Mouse (Mus musculus): Measurements from ENCODE around the gene Prkcz. TPM values are rescaled to one million over a fixed set of nuclear protein-coding genes. Genes with fewer than 3 reads are reported as not detected.

The Prkcz gene
- total RNA-seq, 2 experiments from 2014 or later = 0.87 to 1.2 TPM

DNA sequence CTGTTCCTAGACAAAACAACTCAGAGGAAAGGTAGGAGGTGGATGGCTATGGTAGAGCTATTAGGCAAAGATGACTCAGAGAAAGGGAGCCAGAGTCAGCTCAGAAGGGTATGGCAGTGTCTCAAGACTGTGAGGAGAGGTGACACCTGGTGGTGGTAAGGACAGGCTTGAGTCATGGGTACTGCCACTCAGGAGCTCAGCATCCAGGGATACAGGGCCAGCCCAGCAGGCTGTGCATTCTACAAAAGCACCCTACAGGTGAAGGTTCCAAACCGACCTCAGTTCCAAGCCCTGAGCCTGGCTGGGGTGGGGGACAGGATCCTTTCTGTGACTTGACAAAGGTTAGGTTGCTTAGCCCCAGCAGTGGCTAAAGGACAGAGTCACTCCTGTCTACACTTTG lies 72.6 kb downstream of the Prkcz start:
- intact Hi-C loops (cut with DNase I) = no loop called here
- DNase-seq = no peak

DNA sequence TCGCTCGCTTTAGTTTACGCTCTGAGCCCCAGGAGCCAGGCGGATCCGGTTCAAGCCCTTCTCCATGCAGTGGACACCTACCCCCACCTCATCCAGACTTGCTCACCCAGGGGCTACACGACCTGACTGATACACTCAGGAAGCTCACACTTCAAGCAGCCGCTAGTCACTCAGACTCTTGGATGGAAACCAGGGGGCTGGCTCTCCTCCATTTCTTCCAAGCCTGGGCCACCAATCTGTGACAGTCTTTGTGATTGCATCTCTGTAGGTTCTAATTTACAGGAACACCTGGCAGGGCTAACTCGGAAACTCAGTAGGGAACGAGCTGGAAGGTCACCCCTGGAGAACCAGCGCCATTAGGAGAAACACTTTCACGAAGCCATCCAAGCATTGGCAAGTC lies 73.4 kb downstream of the Prkcz start:
- no peak for DNase-seq
- intact Hi-C loops (cut with DNase I) = no loop called here

DNA sequence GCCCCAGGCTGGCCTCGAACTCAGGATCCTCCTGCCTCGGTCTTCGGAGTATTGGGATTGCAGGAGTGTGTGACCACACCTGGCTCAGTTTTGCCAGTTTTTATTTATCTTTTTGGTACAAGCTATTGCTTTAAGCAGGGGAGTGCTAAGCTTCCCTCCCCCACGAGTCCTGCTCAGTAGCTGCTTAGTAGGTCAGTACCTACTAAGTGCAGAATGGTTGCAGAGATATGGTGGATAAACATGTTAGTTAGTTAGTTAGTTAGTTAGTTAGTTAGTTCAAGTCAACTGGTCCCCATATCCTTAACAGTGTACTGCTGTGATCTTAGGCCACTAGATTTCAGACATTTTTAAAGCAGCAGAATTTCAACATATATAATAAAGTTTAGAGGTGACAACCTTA lies 75.1 kb downstream of the Prkcz start:
- no peak for DNase-seq
- intact Hi-C loops (cut with DNase I) = no loop called here

DNA sequence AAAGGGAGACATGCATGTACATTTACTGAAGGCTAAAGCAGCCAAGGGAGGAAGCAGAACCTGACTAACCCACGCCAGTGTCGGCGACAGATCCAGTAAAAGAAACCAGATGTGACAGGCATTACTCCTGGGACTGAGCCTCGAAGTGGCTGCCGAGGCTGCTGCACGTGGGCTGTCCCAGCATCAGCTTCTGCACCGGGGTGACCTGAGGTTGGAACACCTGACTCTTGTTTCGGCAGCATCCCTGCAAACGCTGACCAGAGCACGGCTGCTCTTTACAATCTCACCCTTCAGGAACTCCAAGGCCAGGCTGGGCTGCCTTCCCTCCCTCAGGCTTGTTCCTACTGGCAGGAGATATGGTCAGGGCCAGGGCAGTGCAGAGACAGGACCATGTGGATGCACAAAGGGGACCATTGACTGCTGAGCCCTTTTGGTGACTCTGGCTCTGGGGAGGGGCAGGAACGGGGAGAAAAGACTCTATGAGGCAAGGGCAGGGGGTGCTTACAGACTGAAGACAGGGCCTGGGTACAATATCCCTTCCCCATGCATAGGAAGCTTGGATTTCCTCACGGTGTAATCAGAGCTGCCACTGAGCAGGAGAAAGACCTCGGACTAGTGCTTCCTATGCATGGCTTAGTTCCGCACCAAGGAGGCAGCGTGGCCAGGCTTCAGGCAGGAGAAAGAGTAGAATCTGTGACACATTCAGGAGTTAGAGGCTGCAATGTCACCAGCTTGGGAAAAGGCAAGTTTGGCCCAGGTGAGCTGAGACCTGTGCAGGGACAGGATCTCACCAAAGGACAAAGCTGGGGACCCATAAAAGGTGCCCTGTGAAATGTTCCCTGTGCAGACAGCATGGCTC lies 76.4 kb downstream of the Prkcz start:
- DNase-seq = no peak
- intact Hi-C loops (cut with DNase I) = no loop called here

DNA sequence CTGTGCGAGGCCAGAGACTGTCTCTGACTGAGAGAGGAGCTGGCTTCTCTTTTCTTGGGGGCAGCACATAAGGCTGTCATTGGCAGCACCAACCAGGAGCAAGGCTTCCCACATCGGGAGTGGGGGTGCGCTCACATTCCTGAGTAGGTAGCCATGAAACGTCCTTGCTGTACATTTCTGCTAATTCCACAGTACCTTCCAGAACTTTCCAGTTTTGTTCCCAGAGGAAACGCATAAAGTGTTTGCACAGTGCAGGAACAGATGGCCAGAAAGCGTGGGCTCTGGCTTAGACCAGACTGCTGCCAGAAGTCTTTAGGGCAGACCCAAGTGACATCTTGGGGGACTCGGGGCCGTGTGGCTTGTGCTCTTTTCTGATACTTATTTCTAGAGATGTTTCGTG lies 77.6 kb downstream of the Prkcz start:
- DNase-seq = no peak
- intact Hi-C loops (cut with DNase I) = no loop called here

DNA sequence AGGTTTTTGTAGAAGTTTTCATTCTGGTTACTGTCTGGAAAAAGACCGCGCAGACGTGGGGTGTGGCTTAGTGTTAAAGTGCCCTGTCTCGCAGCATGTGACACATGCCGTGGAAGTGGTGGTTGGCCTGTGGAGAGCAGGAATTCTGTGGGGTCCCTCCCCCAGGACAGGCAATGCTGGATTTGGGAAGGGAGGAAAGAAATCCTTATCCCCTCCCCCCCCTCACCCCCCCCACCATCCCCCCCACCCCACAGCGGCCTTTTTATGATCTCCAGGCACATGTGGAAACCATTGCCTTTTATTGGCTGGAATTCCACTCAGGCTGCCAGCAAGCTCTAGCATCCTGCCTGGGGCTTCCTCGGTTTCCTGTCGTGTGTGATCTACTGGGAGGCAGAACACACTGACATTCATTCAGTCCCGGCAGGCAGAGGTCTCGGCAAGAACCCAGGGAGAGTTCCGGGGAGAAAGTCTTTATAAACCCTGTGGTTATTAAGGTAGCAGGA lies 78.1 kb downstream of the Prkcz start:
- DNase-seq = no peak
- intact Hi-C loops (cut with DNase I) = no loop called here

DNA sequence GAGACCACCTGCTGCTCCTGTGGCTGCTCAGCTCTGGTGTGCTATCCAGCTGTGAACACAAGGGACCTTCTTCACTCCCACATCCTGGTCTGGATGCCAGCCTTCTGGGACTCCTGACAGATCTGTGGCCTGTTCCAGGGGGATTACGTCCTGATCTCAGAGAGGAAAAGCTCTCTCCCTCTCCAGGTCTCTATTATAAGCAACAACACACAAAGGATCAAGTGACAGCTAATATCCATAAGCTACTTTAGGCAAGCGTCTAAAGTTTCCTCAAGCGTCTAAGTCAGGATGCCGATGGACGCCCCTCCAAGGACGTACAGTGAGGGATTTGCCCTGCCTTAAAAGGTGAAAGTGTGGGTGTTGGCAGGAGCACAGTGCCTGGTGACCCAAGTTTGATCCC lies 78.9 kb downstream of the Prkcz start:
- no peak for DNase-seq
- intact Hi-C loops (cut with DNase I) = no loop called here

DNA sequence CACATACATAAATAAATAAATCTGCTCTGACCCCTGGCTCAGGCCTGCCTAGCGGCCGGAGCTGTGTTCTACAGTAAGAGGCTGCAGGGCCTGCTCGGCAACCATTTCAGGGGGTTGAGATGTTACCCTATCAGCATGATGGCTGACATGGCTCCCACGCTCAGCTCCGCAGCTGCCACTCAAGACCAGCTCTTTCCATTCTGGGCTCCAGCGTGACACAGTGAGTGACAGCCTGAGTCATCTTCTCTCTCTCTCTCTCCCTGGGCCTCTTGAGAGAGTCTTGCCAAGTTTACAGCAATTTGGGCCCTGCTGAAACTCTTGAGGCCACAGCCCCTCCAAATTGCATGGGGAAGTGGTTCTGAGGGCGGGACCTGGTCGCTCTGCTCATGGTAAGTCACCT lies 79.5 kb downstream of the Prkcz start:
- intact Hi-C loops (cut with DNase I) = no loop called here
- DNase-seq = no peak

DNA sequence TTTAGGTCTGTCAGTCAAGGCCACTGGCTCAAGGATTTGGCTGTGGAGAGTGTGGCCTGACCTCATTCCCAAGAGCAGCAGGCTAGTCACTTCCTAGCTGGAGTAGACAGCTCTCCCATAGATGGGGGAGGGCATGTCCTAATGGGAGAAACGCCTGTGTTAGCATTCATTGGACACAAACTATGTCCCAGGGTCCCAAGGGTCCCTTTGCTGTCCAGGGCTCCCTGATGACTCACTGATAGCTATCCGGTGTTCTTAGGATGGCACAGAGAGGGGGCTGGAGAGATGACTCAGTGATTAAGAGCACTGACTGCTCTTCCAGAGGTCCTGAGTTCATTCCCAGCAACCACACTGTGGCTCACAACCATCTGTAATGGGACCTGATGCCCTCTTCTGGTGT lies 79.9 kb downstream of the Prkcz start:
- intact Hi-C loops (cut with DNase I) = no loop called here
- no peak for DNase-seq

DNA sequence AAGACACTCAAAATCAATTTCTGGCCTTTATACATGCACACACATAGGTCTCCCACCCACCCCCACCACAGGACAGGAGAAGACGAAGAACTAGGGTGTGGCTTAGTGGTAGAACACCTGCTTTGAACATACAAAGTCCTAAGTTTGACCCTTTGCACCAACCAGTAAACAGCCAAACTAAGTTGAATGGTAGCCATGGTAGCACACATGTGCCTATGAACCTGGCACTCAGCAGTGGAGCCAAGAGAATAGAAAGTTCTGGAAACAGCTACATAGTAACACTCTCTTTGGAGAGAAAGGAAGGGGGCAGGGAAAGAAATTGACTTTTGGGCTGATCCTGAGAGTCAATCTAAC lies 80.4 kb downstream of the Prkcz start:
- no peak for DNase-seq
- intact Hi-C loops (cut with DNase I) = no loop called here

DNA sequence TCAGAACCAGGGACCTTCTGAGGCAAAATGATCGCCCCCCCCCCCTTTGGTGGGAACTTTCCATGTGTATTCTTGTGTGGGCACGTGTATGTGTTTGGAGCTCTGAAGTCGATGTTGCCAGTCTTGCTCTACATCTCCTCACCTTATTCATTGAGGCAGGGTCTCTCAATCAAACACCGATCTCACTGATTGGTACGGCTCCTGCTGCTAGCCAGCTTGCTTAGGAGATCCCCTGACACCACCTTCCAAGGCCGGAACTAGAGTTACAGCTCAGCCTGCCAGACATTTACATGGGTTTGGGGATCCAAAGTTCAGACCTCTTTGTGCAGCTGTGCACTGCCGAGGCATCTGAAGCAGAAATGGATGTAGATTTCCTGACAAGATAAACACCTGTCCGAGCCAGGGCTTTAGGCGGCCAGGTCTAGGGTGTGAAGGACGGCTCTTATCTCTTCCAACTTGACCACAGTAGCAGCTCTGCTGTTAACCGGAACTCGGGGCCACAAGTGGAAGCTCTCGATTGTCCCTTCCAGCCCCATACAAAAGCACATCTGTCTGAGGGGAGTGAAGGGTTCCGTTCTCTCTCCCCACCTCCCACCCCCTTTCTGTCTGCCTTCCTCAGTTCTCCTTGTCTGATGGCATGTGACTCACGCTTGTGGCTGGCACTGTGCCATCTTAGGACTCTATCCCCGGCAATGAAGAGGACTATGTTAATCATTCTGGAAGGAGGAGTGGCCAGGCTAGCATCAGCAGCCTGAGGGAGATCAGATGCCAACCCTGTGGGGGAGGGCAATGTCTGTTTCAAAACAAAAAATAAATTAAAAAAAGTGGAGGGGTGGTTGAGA lies 81.0 kb downstream of the Prkcz start:
- DNase-seq = no peak
- intact Hi-C loops (cut with DNase I) = no loop called here

DNA sequence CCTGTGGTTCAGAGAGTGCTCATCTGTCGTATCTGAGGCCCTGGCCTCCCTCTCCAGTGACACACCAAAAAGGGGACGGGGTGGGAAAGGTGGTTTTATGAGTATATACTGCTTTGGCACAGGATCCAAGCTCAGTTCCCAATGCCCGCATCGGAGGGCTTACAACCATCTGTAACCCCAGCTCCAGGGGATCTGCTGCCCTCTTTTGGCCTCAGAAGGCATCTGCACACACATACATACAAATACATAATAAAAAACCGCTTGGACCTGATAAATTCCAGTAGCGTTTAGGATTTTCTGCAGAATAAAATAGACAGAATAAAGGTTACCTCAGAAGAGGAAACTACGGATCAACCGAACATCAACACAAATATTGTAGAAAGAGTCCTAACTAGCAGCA lies 82.1 kb downstream of the Prkcz start:
- intact Hi-C loops (cut with DNase I) = no loop called here
- no peak for DNase-seq

DNA sequence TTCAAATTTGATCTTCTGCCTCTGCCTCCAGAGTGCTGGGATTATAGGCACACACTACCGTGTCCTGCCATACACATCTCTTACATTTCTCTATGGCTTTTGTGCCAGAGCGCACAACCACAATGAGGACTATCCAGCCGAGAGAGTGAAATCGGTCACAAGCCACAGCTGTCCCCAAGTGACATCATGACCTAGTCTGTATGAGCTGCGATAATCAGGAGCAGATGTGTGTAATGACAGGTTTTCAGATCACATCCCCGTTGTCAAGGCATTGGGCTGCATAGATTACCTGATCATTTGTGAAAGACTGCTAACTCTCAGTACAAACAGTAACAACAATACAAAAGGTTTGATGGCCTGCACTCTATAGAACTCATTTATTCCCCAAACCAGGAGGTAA lies 83.2 kb downstream of the Prkcz start:
- intact Hi-C loops (cut with DNase I) = no loop called here
- no peak for DNase-seq

DNA sequence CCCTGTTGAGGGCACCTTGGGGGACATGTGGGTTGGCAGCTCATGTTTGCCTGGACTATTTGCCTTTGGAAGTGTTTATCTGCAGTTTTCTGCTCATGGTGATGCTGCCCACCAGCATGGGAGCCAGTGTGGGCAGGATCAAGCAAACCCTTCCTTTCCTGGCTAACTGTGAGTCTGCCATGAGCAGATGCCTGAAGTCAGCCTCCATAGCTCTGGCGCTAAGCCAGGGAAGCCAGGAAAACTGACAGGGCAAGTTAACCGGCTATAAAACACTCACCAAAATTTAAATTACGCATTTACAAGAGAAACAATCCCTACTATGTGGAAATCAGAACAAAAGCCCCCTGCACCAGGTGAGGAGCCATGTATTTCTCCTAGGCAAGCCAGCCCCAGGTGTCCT lies 86.3 kb downstream of the Prkcz start:
- intact Hi-C loops (cut with DNase I) = no loop called here
- DNase-seq = no peak

DNA sequence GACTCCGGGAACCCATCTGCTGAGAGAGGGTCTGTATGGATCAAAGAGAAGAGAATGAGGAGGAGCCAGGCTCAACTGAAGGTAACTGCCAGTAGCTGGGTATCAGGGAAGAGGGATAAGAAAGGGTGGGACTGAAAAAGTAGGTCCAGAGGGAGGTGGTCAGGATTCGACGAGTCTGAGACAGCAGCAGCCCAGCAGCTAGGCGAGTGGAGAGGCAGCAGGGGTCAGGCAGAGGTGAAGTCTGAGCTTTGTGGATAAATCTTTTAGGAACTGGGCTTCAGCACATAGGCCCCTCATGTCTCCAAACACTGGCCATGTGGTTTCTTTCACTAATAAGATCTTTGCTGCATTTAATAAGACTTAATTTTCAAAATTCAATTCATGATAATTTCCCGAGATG lies 86.7 kb downstream of the Prkcz start:
- intact Hi-C loops (cut with DNase I) = no loop called here
- no peak for DNase-seq

DNA sequence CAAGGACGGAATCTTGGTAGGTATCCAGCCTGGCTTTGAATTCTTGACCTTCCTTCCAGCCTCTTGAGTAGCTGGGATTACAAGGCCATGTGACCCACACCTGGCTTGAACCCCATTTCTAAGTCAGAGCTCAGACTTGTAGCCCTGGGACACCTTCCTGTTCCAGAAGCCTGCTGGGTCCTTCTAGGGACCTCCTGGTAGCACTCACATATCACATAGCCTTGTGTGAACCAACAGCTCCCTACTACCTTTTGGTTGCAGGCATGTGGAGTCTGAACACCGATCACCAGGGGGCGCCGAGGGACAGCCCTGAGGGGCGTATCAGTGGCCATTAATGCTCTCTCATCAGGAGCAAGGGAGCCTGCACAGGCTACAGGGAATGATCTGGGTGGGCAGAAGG lies 92.8 kb downstream of the Prkcz start:
- peak; percentile 70 to 84 for DNase-seq
- intact Hi-C loops (cut with DNase I) = loop anchor here (2.0 kb wide), 1 partner anchor 40 kb away; no protein-coding TSS in a partner anchor

DNA sequence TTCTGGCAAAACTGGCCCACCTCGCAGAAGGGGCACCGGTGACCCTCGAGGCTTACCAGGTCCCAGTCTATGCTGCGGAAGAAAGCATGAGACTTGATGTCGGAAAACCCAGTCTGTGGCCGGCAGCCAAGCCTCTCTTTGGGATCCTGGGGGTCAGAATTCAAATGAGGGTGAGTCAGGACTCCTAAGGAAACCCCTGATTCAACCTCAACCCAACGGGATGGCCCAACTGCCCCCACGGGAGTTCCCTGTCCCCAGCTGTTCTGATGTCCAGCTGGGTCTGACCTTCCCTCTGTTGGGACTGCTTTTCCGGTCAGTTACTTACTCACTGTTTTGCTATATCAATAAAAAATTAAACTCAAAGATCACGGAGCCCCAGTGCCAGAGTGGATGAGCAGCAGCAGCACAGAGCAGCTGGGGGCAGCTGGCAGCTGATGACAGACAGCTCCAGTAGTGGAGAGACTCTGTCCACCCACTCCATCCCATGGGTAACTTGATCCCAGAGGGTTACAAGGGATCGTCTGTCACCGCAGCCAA lies 93.5 kb downstream of the Prkcz start:
- intact Hi-C loops (cut with DNase I) = loop anchor here (2.0 kb wide), 1 partner anchor 41 kb away; no protein-coding TSS in a partner anchor
- DNase-seq = no peak

DNA sequence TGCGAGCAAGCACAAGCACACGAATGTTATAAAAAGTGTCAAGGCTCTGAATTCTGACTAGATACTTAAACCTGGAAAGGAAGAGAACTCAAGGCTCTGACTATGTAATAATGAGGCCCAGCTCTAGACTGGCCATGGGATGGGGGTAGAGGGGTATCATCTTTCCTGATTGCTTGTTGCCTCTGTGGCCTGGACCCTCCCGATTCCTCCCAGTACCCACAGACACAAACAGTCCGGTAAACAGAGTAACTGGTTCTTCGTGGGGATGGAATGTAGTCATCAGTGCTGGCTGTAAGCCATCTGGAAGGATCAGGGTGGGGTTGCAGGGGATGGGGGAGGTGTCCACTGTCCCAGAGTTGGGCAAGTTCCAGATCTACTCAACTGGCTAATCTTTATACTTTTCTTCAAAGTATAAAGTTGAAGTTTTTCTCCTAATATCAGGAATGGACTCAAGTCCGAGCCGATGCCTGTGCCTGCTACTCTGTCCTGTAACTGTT lies 94.1 kb downstream of the Prkcz start:
- intact Hi-C loops (cut with DNase I) = no loop called here

DNA sequence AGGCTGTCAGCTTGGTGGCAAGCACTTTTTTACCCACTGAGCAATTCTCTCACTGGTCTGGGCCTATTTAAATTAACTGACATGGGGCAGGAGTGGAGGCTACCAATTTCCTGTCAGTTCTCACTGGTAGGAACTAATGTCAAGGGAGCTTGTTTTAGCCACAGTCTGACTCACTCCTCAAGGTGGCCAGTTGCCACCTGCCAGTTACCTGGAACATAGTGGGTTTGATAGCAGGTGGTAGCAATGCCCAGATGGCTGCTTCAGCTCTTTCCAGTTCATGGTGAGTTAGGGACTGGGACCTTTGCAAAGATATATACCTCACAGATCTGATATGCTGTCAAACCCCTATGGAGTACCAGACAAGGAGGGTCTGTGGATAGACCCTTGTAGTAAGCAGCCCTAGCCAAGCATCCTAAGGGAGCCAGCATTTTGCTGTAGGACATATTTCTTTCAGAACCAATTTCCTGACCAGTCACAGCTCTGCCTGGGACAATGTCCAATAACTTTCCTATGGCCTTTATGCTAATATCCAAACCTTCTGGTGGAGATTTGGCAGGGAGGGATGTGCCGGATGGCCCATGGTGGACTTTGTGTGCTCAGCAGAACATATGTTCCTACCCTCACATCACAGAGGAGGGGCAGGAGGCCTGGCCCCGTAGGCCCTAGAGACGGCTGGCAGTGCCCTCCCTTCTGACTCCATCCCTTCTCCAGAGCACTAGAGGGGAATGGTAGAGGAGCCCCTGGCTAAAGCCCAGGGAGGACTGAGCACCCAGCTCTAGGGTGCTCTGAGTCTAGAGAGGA lies 96.4 kb downstream of the Prkcz start:
- no peak for DNase-seq
- intact Hi-C loops (cut with DNase I) = no loop called here

More for the DNA sequence above, 94.1 kb downstream of the Prkcz start:
- DNase-seq = no peak

DNA sequence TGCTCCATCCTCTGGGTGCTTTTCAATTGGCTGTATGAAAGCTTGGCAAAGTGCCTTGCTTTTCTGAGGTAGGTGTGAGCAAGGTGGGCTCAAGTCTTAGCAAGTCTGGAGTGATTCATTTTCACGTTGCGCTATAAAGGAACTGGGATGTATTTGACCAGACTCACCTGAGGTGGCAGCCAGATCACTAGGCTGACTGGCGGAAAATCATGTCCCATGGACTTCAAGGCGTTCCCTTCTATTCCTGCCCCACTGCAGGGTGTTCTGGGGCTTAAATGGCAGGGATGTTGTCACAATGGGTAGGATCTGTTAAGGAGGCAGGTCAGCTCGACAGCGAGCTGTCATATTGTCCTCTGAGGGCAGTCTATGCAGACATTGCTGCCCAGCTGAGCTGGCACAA lies 108.9 kb downstream of the Prkcz start:
- DNase-seq = no peak
- intact Hi-C loops (cut with DNase I) = loop anchor here (5.0 kb wide), 2 partner anchors 55 to 140 kb away; no protein-coding TSS in a partner anchor
